Mouse (Mus musculus) hindbrain, embryonic 16.5 days (tissue): ENCODE data around the gene Esrrg. TPM values are rescaled to one million over a fixed set of nuclear protein-coding genes. Genes with fewer than 3 reads are reported as not detected.
A peak's percentile ranks its signal among the peaks of the same experiment; 100 is the strongest.

ENCODE experiments used
- ATAC-seq: fragments of 200-750 bp; cut with Nextera tagmentation; 2 replicates; pipeline ENCODE4 v1.8.0; 2017; ENCODE audit warnings: moderate TSS enrichment, moderate library complexity
- H3K27ac ChIP-seq: fragments of 300-500 bp; sonication (generic); 2 replicates; pipeline ENCODE4 v1.5.1; 2014; ENCODE audit warnings: low read depth, mild to moderate bottlenecking, control low read depth, low read length, moderate library complexity
- H3K27me3 ChIP-seq: fragments of 300-500 bp; sonication (generic); replicated peaks from 2 replicates; pipeline ENCODE4 v1.6.1; 2014; ENCODE audit warnings: low read length; ENCODE audit not compliant: control insufficient read depth, insufficient read depth
- H3K36me3 ChIP-seq: fragments of 300-500 bp; sonication (generic); 2 replicates; pipeline ENCODE4 v1.6.1; 2014; ENCODE audit warnings: mild to moderate bottlenecking, low read length, moderate library complexity, mixed read lengths; ENCODE audit not compliant: control insufficient read depth, insufficient read depth
- H3K4me1 ChIP-seq: fragments of 300-500 bp; sonication (generic); 2 replicates; pipeline ENCODE4 v1.6.1; 2014; ENCODE audit warnings: low read depth, low read length; ENCODE audit not compliant: control insufficient read depth, insufficient read depth
- H3K4me2 ChIP-seq: fragments of 300-500 bp; sonication (generic); 2 replicates; pipeline ENCODE4 v1.6.1; 2014; ENCODE audit warnings: mild to moderate bottlenecking, low read length, control low read depth, moderate library complexity
- H3K4me3 ChIP-seq: fragments of 300-500 bp; sonication (generic); 2 replicates; pipeline ENCODE4 v1.5.1; 2014; ENCODE audit warnings: mild to moderate bottlenecking, low read length, control low read depth, moderate library complexity
- H3K9ac ChIP-seq: fragments of 300-500 bp; sonication (generic); 2 replicates; pipeline ENCODE4 v1.6.1; 2014; ENCODE audit warnings: low read depth, mild to moderate bottlenecking, control low read depth, low read length, moderate library complexity
- H3K9me3 ChIP-seq: fragments of 300-500 bp; sonication (generic); 2 replicates; pipeline ENCODE4 v1.6.1; 2014; ENCODE audit warnings: mild to moderate bottlenecking, low read length, moderate library complexity; ENCODE audit not compliant: control insufficient read depth
- WGBS: fragments of 180-500 bp; shearing (Covaris S2); extraction: QIAGEN DNeasy Blood & Tissue Kit; methylation state at CpG from one replicate; pipeline ENCODE4 v1.1.7; 2014; 5-methylcytosine and 5-hydroxymethylcytosine counted together
- polyA plus RNA-seq: library from polyadenylated mRNA; unstranded; fragments of >200 nt; fragmentation: Nextera tagmentation; extraction: Ambion mirVana; gene quantifications from 2 replicates; pipeline ENCODE4 v1.2.1, GENCODE M21; 2015

Gene Esrrg
- polyA plus RNA-seq, 1 experiment from 2014 or later = 38.6 TPM

DNA sequence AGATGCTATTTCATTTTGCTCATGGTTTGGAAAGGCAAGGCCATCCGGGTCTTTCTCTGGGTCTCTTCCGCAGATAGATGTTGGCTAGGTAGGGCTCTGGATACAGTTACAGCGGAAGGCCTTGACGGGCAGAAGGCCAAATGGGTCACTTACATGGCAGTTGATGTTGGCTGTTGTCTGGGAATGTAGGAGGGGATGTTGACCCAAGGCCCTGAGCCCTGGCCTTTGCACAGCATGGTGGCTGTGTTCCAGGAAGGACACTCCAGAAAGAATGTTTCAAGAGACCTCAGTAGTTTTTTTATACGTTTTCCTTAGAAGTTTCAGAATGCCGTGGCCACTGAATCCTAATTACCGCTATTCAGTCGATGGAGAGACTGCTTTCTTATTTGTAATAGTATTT is 22.9 kb downstream of the Esrrg start:
- 76% methylated on average over 8 of the region's 8 CpGs for WGBS
- H3K27me3 ChIP-seq = no peaks in the 10 kb centered on the region; the same call in 1 of the 2 replicates
- no peaks in the 10 kb centered on the region for H3K4me1 ChIP-seq
- ATAC-seq = no peak
- H3K9me3 ChIP-seq = no peaks in the 10 kb centered on the region
- H3K36me3 ChIP-seq = no peaks in the 10 kb centered on the region
- H3K4me2 ChIP-seq = no peak overlapping the region
- no peak overlapping the region for H3K27ac ChIP-seq
- H3K4me3 ChIP-seq = no peak overlapping the region
- H3K9ac ChIP-seq = no peak overlapping the region

DNA sequence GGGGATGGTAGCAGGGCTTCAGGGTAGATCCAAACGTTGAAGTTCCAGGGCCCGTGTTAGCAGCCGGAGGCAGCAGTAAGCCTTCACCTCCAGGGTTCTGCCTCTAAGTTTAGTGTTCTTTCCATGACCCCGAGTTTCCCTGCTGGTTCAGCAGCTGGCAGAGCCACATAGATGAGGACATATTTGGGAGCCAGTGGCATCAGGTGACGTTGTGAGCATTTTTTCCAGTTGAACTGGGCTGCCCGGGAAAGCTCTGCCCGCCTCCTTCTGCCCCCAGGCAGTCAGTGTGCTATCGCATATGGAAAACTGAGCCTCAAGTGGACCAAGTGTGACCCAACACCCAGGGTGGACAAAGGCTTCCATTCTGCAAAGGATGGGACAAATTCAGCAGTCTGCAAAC is 36.7 kb downstream of the Esrrg start:
- no peak overlapping the region for H3K9ac ChIP-seq
- ATAC-seq = no peak
- no peaks in the 10 kb centered on the region for H3K27me3 ChIP-seq
- H3K9me3 ChIP-seq = no peaks in the 10 kb centered on the region
- 86% methylated on average over 8 of the region's 8 CpGs for WGBS
- H3K4me3 ChIP-seq = no peak overlapping the region
- no peak overlapping the region for H3K27ac ChIP-seq
- no peak overlapping the region for H3K4me2 ChIP-seq
- peaks cover 4% of the 10 kb centered on the region; the same call in 1 of the 2 replicates for H3K4me1 ChIP-seq
- H3K36me3 ChIP-seq = no peaks in the 10 kb centered on the region

DNA sequence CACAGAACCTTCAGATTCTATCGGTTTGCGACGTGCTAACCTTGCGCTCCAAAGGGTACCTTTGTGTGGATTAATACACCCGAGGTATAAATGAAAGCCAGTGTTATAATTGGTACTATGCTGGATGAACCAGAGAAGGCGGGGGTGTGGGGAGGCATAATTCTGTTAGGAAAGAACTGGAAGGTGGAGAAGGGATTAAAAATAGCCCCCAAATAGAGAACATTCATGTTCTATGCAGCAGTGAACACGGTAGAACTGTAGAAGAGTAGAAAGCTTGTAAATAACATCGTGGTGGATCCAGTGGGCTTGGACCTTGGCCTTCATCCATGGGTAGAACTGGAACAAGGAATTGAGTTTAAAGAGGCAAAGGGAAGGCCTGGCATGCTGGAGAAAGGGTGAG is 40.0 kb downstream of the Esrrg start:
- H3K27ac ChIP-seq = no peak overlapping the region
- H3K4me3 ChIP-seq = no peak overlapping the region
- no peak overlapping the region for H3K4me2 ChIP-seq
- H3K27me3 ChIP-seq = no peaks in the 10 kb centered on the region
- 93% methylated on average over 8 of the region's 8 CpGs for WGBS
- peaks cover 9% of the 10 kb centered on the region for H3K4me1 ChIP-seq
- H3K36me3 ChIP-seq = no peaks in the 10 kb centered on the region
- no peaks in the 10 kb centered on the region for H3K9me3 ChIP-seq
- ATAC-seq = no peak
- no peak overlapping the region for H3K9ac ChIP-seq

DNA sequence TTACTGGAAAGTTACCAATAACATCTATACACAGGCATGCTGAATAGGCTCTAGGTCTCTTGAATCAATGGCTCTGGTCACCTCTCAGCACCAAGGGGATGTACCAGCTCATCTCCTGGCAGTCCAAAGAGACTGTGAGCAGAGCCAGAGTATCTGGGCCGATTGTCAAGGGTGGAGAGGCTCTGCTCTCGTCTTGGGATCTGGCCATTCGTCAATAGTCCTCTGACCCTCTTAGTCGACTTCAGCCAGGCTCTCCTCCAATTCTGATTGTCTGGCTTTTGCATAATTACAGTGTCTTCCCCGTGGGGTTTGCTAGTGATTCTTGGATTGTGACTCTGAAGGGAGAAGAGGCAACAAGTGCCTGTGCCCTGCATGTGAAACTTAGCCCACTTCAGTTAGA is 41.3 kb downstream of the Esrrg start:
- Histone ChIP-seq H3K4me1 (peaks cover 9% of the 10 kb centered on the region), H3K36me3 (no peaks in the 10 kb centered on the region), H3K4me3 (no peak overlapping the region), H3K27me3 (no peaks in the 10 kb centered on the region), H3K9me3 (no peaks in the 10 kb centered on the region), H3K4me2 (peak overlapping the region; percentile 73), H3K9ac (no peak overlapping the region), H3K27ac (0 out of 2 replicates have a peak overlapping the region, but pooled peaks have one; percentile 16)
- 47% methylated on average over 5 of the region's 5 CpGs for WGBS
- ATAC-seq = peak; percentile 43

DNA sequence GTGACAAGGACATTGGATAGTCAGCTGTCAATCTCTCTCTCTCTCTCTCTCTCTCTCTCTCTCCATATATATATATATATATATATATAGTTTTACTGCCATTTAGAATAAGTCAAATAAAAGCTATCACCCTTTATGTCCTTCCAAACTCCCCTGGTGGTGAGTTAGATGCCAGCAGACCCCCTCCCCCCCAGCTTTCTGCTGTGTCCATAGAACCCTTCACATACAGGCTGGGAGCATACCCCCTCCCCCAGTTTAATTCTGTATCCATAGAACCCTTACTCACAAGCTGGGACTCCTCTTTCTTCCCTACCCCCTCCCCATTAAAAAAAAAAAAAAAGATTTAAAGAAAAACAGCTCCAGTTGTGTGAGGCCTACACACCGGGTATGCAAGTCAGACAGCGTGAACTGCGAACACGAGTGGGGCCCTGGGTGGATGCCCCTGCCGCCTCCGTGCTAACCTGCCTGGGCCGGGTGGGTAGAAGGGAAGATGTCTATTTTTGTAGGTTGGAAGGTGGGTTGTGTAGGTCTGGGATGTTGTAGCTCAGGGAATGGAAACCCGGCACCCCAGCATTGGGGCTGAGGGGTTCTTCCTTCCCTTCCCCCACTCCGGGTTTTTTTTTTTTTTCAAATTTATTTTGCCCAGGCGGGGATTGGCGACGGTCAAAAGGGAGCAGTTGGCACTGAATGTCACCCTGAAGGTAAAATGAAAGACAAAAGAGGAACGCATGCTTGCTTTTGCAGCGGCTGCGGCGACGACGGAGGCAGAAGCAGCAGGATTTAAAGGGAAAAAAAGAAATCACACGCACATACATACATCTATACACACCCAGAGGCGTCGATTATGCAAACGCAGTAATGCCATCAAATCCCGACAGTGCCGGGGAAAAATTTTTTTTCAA is 42.4 kb downstream of the Esrrg start:
- Histone ChIP-seq H3K9me3 (no peaks in the 10 kb centered on the region), H3K4me3 (peak overlapping the region; percentile 60), H3K9ac (peak overlapping the region; percentile 80), H3K27me3 (no peaks in the 10 kb centered on the region), H3K36me3 (no peaks in the 10 kb centered on the region), H3K4me1 (peaks cover 9% of the 10 kb centered on the region), H3K4me2 (peak overlapping the region; percentile 73), H3K27ac (peak overlapping the region; percentile 78)
- ATAC-seq = peak; percentile 41; the same call in 1 of the 2 replicates
- WGBS = 5% methylated on average over 24 of the region's 24 CpGs

DNA sequence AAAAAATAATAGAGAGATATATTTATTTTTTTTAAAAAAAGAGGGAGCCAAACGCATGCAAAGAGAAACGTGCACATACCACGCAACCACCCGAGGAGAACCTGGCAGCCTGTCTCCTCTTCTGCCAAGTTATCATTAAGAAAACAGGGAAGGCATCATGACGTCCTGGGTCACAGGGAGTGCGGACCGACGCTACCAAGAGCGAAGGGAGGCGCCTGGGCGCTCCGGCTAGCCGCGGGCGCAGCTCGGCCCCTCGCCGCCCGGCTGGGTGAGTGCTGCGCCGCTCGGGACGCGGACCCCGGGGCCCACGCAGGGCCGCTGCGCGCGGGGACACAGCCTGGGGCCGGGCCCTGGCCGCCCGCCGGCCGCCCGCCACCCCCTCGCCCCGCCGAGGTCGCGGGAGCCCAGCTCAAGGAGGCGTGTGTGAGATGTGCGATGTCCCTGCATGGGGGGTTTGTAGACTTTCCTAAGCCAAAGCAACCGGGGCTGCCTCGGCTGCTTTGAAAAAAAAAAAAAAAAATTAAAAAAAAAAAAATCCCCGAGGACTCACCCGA is 43.2 kb downstream of the Esrrg start:
- under 1% methylated on average over 46 of the region's 47 CpGs for WGBS
- no peaks in the 10 kb centered on the region for H3K9me3 ChIP-seq
- peak; percentile 89 for ATAC-seq

DNA sequence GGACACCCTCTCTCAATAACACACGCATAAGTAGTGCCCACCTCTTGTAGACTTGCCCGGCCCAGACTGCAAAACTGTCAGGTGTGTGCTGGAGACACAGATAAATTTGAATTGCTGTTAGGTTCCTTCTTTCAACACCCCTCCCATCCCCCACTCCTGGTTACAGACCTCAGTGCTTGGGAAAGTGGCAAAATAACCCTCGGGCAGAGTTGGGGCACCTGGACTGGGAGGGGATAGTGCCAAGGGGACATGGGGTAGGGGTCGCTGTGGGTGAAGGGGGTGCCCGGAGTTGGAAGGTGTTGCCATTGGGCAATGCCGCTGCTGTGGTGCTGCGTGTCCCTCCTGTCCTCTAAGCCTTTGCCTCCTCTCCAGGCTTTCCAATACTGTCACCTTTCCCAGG is 43.9 kb downstream of the Esrrg start:
- no peak overlapping the region for H3K27ac ChIP-seq
- ATAC-seq = peak; percentile 18
- peak overlapping the region; percentile 73 for H3K4me2 ChIP-seq
- no peaks in the 10 kb centered on the region for H3K27me3 ChIP-seq
- peaks cover 9% of the 10 kb centered on the region for H3K4me1 ChIP-seq
- peak overlapping the region; percentile 60 for H3K4me3 ChIP-seq
- H3K9ac ChIP-seq = peak overlapping the region; percentile 80
- no peaks in the 10 kb centered on the region for H3K36me3 ChIP-seq
- 10% methylated on average over 7 of the region's 7 CpGs for WGBS
- no peaks in the 10 kb centered on the region for H3K9me3 ChIP-seq

More for the DNA sequence above, 43.2 kb downstream of the Esrrg start:
- H3K36me3 ChIP-seq = no peaks in the 10 kb centered on the region
- no peaks in the 10 kb centered on the region for H3K27me3 ChIP-seq
- peak overlapping the region; percentile 73 for H3K4me2 ChIP-seq
- peak overlapping the region; percentile 80 for H3K9ac ChIP-seq
- peak overlapping the region; percentile 60 for H3K4me3 ChIP-seq
- peaks cover 9% of the 10 kb centered on the region for H3K4me1 ChIP-seq
- peak overlapping the region; percentile 78 for H3K27ac ChIP-seq

DNA sequence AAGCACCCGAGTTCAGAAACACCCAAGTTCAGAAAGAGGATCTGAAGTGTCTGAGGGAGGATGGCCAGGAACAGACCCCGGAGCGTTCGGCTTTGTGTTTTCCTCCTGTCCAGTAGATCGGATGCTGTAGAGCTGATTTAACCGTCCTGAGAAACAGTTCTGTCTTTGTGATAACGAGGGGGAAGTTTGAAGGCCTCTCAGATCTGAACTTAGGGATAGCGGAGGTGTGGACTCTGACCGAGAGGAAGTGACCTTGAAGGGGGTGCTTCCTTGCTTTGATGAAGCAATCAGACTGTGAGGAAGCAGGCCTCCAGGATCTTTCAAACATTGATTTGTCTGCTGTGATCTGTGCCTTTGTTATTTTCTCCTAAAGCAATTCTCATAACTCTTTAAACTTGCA is 44.8 kb downstream of the Esrrg start:
- peaks cover 9% of the 10 kb centered on the region for H3K4me1 ChIP-seq
- WGBS = 56% methylated on average over 9 of the region's 9 CpGs
- no peak overlapping the region for H3K4me3 ChIP-seq
- H3K9ac ChIP-seq = no peak overlapping the region
- H3K27ac ChIP-seq = no peak overlapping the region
- H3K27me3 ChIP-seq = no peaks in the 10 kb centered on the region
- no peak for ATAC-seq
- no peaks in the 10 kb centered on the region for H3K9me3 ChIP-seq
- H3K36me3 ChIP-seq = no peaks in the 10 kb centered on the region
- no peak overlapping the region for H3K4me2 ChIP-seq

DNA sequence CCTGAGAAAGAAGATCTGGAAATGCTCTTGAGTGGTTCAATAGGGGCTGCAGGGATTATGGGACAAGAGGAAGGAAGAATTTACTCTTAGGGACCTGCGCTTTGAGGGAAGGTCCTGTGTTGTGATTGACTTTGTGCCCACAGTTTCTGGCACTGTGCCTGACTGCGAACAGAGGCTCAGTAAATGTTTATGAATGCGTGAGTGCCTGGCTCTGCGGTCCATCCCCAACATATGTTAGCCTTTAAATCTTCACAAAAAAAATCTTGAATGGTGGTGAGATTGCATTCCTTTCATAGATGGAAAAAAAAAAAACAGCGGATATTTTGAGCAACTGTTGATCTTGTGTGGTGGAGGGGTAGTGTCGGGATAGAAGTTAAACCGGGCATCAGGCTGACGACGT is 52.4 kb downstream of the Esrrg start:
- peaks cover 5% of the 10 kb centered on the region for H3K4me1 ChIP-seq
- H3K9me3 ChIP-seq = no peaks in the 10 kb centered on the region
- H3K9ac ChIP-seq = no peak overlapping the region
- no peak for ATAC-seq
- H3K36me3 ChIP-seq = no peaks in the 10 kb centered on the region
- H3K27ac ChIP-seq = no peak overlapping the region
- H3K4me2 ChIP-seq = no peak overlapping the region
- no peaks in the 10 kb centered on the region for H3K27me3 ChIP-seq
- no peak overlapping the region for H3K4me3 ChIP-seq
- WGBS = 43% methylated on average over 9 of the region's 9 CpGs
